Mouse (Mus musculus) effector memory CD4-positive, alpha-beta T cell, adult 5 months (primary cell): ENCODE measurements around the gene Gm6268. TPM values are rescaled to one million over a fixed set of nuclear protein-coding genes. Genes with fewer than 3 reads are reported as not detected.

Experiments
- polyA plus RNA-seq: library from polyadenylated mRNA; unstranded; fragments of 100-300 nt; shearing (Covaris generic); gene quantifications from one replicate; pipeline ENCODE4 v1.2.1, GENCODE M21; 2017

Gm6268 gene
- polyA plus RNA-seq, result not detected

DNA sequence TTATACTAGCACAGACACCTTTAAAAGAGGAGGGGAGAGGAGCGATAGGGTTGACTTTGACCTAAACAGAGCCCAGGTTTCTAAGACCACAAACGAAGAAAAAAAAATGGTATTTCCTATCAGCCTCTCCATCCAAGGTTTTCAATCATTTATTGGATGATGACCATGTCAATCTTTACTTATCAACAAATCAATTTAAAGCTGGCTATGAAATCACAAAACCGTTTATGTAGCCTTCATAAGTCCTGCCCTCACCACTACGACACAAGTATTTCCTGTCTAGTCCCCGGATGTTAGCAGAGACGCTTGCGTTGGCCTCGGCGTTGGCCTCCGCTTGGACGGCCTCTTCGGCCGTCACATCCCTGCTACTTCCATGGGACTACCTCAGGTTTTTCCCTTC is at the start of gene Gm6268:
Gene Gm6268, plus strand, starts transcription at position 301 of the 400 bp plus-strand sequence.

Other genes starting within 250 kb of the Gm6268 start
- 1.4 TPM for gene Zcchc12, start 205.4 kb upstream of the Gm6268 start, polyA plus RNA-seq
- gene Lonrf3, start 72.9 kb upstream of the Gm6268 start, polyA plus RNA-seq, result 1.1 TPM
- gene Gm14569, start 90.5 kb downstream of the Gm6268 start, polyA plus RNA-seq, result not detected
- gene Pgrmc1, start 196.9 kb downstream of the Gm6268 start, polyA plus RNA-seq, result 62.0 TPM
- 0.67 TPM for gene Akap17b, start 244.1 kb downstream of the Gm6268 start, polyA plus RNA-seq